Mouse (Mus musculus) midbrain, embryonic 16.5 days (tissue): ENCODE data around the gene Bmp7. TPM values are rescaled to one million over a fixed set of nuclear protein-coding genes. Genes with fewer than 3 reads are reported as not detected.

Experiments
- ATAC-seq: fragments of 200-750 bp; cut with Nextera tagmentation; 2 replicates; pipeline ENCODE4 v1.8.0; 2017; ENCODE audit warnings: moderate TSS enrichment
- H3K27ac ChIP-seq: fragments of 300-500 bp; sonication (generic); 2 replicates; pipeline ENCODE4 v1.5.1; 2014; ENCODE audit warnings: mild to moderate bottlenecking, low read length, mixed read lengths
- H3K27me3 ChIP-seq: fragments of 300-500 bp; sonication (generic); 2 replicates; pipeline ENCODE4 v1.6.1; 2014; ENCODE audit warnings: low read depth, low read length, mixed read lengths; ENCODE audit not compliant: control insufficient read depth, insufficient read depth
- H3K36me3 ChIP-seq: fragments of 300-500 bp; sonication (generic); 2 replicates; pipeline ENCODE4 v1.6.1; 2014; ENCODE audit warnings: mild to moderate bottlenecking, low read length, moderate library complexity, mixed read lengths; ENCODE audit not compliant: control insufficient read depth, insufficient read depth
- H3K4me1 ChIP-seq: fragments of 300-500 bp; sonication (generic); 2 replicates; pipeline ENCODE4 v1.6.1; 2014; ENCODE audit warnings: mild to moderate bottlenecking, low read length, mixed read lengths; ENCODE audit not compliant: control insufficient read depth, insufficient read depth
- H3K4me2 ChIP-seq: fragments of 300-500 bp; sonication (generic); 2 replicates; pipeline ENCODE4 v1.6.1; 2014; ENCODE audit warnings: mild to moderate bottlenecking, low read length, mixed read lengths
- H3K4me3 ChIP-seq: fragments of 300-500 bp; sonication (generic); 2 replicates; pipeline ENCODE4 v1.5.1; 2014; ENCODE audit warnings: low read depth, mild to moderate bottlenecking, low read length, moderate library complexity, mixed read lengths
- H3K9ac ChIP-seq: fragments of 300-500 bp; sonication (generic); 2 replicates; pipeline ENCODE4 v1.6.1; 2014; ENCODE audit warnings: low read depth, low read length, mixed read lengths
- H3K9me3 ChIP-seq: fragments of 300-500 bp; sonication (generic); replicated peaks from 2 replicates; pipeline ENCODE4 v1.6.1; 2014; ENCODE audit warnings: mild to moderate bottlenecking, low read length, mixed read lengths; ENCODE audit not compliant: control insufficient read depth, poor library complexity, severe bottlenecking
- WGBS: fragments of 180-500 bp; shearing (Covaris S2); extraction: QIAGEN DNeasy Blood & Tissue Kit; methylation state at CpG from one replicate; pipeline ENCODE4 v1.1.7; 2014; 5-methylcytosine and 5-hydroxymethylcytosine counted together
- polyA plus RNA-seq: library from polyadenylated mRNA; unstranded; fragments of >200 nt; fragmentation: Nextera tagmentation; extraction: Ambion mirVana; gene quantifications from 2 replicates; pipeline ENCODE4 v1.2.1, GENCODE M21; 2015

Gene Bmp7
- polyA plus RNA-seq, 1 experiment from 2014 or later = 10.3 TPM

DNA sequence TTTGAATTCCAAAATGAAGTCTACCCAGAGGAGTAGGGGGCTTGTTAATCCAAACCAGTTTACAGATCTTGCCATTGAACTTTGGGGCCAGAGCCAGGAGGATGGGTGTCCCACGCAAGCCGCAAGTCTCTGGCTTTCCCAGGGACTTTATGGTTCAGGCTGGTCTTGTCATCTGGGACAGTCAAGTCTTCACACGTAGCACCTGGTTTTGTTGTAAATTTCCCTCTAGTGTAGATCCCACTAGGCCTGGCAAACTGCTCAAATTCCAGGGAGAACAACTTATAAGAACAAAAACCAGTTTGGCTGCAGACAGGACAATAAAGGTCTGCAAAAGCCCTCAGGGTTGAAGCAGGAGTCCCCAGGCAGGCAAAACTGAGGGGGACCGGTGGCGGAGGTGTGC lies 3.3 kb downstream of the Bmp7 start:
- peaks cover 50% of the 10 kb centered on the region for H3K4me1 ChIP-seq
- H3K4me2 ChIP-seq = no peak overlapping the region; the same call in 1 of the 2 replicates

DNA sequence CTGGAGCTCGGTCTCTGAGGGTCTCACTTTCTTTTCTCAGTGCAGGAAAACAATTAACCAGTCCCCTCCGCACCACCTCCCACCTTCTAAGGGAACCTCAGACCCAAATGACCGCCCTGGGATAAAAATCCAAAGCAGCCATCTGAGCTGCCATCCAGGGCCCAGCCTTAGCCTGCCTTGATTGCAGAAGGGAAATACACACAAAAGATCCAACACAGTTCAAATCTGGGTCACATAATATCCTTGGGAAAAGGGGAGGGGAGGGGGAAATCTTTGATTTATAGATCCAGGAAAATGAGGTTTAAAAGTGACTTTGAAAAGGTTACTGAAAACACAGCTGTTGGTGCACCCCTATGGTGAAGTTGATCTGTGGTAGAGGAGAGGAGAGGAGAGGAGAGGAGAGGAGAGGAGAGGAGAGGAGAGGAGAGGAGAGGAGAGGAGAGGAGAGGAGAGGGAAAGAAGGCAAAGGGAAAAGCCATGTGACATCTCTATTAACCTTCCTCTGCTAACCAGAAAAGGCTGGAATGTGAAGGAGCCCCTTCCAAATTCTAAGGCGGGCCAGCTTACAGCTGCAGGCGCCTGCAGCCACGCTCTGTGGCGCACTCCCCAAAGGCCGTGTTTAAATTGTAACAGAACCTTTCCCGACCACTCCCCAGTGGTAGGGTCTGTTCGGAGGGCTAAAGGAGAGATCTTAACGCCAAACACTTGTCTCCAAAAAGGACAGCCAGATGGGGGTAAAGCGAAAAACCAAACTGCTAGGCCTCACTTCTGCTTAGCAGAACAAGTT lies 4.2 kb downstream of the Bmp7 start:
- WGBS = 23% methylated on average over 12 of the region's 12 CpGs
- peaks cover 53% of the 10 kb centered on the region for H3K27me3 ChIP-seq
- H3K27ac ChIP-seq = no peak overlapping the region; the same call in 1 of the 2 replicates
- H3K4me1 ChIP-seq = peaks cover 50% of the 10 kb centered on the region
- H3K9ac ChIP-seq = peak overlapping the region; percentile 46; the same call in 1 of the 2 replicates
- ATAC-seq = no peak
- H3K36me3 ChIP-seq = no peaks in the 10 kb centered on the region
- peak overlapping the region; percentile 18; the same call in 1 of the 2 replicates for H3K4me2 ChIP-seq
- no peak overlapping the region for H3K4me3 ChIP-seq
- H3K9me3 ChIP-seq = no peaks in the 10 kb centered on the region

More for the DNA sequence above, 3.3 kb downstream of the Bmp7 start:
- no peaks in the 10 kb centered on the region for H3K9me3 ChIP-seq
- H3K27ac ChIP-seq = no peak overlapping the region
- H3K9ac ChIP-seq = no peak overlapping the region
- 29% methylated on average over 5 of the region's 5 CpGs for WGBS
- no peak overlapping the region for H3K4me3 ChIP-seq
- H3K36me3 ChIP-seq = no peaks in the 10 kb centered on the region
- H3K27me3 ChIP-seq = peaks cover 56% of the 10 kb centered on the region
- ATAC-seq = no peak

- Histone ChIP-seq H3K9ac (peak overlapping the region; percentile 46; the same call in 1 of the 2 replicates), H3K9me3 (no peaks in the 10 kb centered on the region), H3K27ac (peak overlapping the region; percentile 24; the same call in 1 of the 2 replicates), H3K36me3 (no peaks in the 10 kb centered on the region), H3K4me3 (no peak overlapping the region), H3K4me1 (peaks cover 45% of the 10 kb centered on the region), H3K4me2 (peak overlapping the region; percentile 46), H3K27me3 (peaks cover 46% of the 10 kb centered on the region)
- peak; percentile 29; the same call in 1 of the 2 replicates for ATAC-seq
- WGBS = 6% methylated on average over 30 of the region's 30 CpGs
Observed at GRCm38 (mm10) chr2:172934891-172935740, 5.0 kb downstream of the Bmp7 start.

- H3K27me3 ChIP-seq = peaks cover 44% of the 10 kb centered on the region
- WGBS = 2% methylated on average over 8 of the region's 8 CpGs
- H3K36me3 ChIP-seq = no peaks in the 10 kb centered on the region
- peaks cover 38% of the 10 kb centered on the region for H3K4me1 ChIP-seq
- H3K27ac ChIP-seq = peak overlapping the region; percentile 40; the same call in 1 of the 2 replicates
- ATAC-seq = no peak
- peak overlapping the region; percentile 46 for H3K4me2 ChIP-seq
- peak overlapping the region; percentile 2; the same call in 1 of the 2 replicates for H3K4me3 ChIP-seq
- no peaks in the 10 kb centered on the region for H3K9me3 ChIP-seq
- peak overlapping the region; percentile 18; the same call in 1 of the 2 replicates for H3K9ac ChIP-seq
Observed at GRCm38 (mm10) chr2:172934420-172934788, 5.7 kb downstream of the Bmp7 start.

DNA sequence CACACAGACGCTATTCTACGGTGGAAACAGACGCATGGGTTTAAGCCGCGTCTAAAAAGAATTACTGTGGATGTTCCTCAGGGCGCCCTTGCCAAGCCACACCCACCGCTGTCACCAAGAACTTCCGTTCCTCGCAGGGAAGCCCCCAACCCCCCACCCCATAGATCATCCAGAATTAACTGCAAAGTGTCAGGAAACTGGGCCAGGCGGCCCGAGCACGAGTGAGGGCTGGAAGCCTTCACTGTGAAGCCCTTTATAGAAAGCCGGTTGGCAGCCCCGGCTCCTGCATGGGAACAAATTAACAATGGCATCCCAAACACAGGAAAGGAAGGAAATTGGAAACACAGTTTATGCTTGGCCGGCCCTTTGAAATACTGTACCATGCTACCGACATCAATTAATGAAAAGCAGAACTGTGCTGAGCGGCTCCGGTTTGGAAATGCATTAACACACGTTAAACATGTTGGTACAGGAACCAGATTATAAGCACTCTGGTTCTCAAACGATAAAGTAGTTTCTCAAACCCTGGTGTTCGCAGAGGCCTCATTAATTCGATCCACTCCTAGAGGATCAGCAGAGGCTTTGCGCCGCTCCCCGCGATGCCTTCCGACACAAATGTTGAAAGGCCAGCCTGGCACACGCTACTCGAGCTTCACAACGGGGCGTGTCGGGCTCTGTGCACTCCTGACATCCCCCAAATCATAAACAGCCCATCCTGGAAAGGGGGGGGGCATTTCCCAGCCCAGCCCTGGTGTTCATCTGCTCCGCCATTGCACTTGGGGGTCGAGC lies 6.3 kb downstream of the Bmp7 start:
- 2% methylated on average over 34 of the region's 34 CpGs for WGBS
- peak; percentile 59; the same call in 1 of the 2 replicates for ATAC-seq
- no peaks in the 10 kb centered on the region for H3K36me3 ChIP-seq
- H3K9ac ChIP-seq = no peak overlapping the region
- H3K4me2 ChIP-seq = peak overlapping the region; percentile 46
- H3K9me3 ChIP-seq = no peaks in the 10 kb centered on the region
- peaks cover 42% of the 10 kb centered on the region for H3K27me3 ChIP-seq
- H3K4me1 ChIP-seq = peaks cover 33% of the 10 kb centered on the region
- peak overlapping the region; percentile 2; the same call in 1 of the 2 replicates for H3K4me3 ChIP-seq
- peak overlapping the region; percentile 40; the same call in 1 of the 2 replicates for H3K27ac ChIP-seq

- 86% methylated on average over 17 of the region's 17 CpGs for WGBS
- H3K36me3 ChIP-seq = no peaks in the 10 kb centered on the region
- no peak overlapping the region for H3K4me3 ChIP-seq
- no peaks in the 10 kb centered on the region for H3K9me3 ChIP-seq
- peaks cover 25% of the 10 kb centered on the region for H3K4me1 ChIP-seq
- H3K4me2 ChIP-seq = no peak overlapping the region
- H3K27ac ChIP-seq = no peak overlapping the region
- ATAC-seq = no peak
- H3K27me3 ChIP-seq = peaks cover 18% of the 10 kb centered on the region
- H3K9ac ChIP-seq = no peak overlapping the region
Observed at GRCm38 (mm10) chr2:172931137-172931898, 8.8 kb downstream of the Bmp7 start.

DNA sequence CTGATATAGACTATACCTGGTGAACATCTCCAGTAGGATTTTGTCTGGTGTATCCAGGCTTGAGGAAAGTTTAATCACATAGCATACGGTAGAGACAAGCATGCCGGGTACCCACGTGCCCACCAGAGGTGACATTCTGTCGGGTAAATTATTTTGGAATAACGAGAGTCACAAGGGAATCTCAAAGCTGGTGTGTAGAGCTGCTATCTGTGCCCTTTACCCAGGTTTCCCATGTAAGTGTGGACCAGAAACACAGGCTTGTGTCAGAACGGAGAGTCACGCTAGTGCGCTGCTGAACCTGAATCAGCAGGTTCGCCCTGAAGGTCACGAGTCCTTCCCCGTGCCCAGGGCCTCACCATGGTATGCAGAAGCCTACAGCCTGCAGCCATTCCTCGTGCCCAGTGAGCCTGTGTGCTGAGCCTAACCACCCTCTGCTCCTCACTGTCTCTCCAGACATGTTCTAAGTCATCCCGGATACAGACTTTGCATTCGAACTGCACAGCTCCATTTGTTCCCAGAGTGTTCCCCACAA lies 10.2 kb downstream of the Bmp7 start:
- no peak for ATAC-seq
- Histone ChIP-seq H3K27me3 (peaks cover 8% of the 10 kb centered on the region), H3K36me3 (no peaks in the 10 kb centered on the region), H3K4me1 (peaks cover 16% of the 10 kb centered on the region), H3K9me3 (no peaks in the 10 kb centered on the region), H3K27ac (no peak overlapping the region), H3K4me3 (no peak overlapping the region), H3K9ac (no peak overlapping the region), H3K4me2 (no peak overlapping the region)
- WGBS = 74% methylated on average over 14 of the region's 14 CpGs

DNA sequence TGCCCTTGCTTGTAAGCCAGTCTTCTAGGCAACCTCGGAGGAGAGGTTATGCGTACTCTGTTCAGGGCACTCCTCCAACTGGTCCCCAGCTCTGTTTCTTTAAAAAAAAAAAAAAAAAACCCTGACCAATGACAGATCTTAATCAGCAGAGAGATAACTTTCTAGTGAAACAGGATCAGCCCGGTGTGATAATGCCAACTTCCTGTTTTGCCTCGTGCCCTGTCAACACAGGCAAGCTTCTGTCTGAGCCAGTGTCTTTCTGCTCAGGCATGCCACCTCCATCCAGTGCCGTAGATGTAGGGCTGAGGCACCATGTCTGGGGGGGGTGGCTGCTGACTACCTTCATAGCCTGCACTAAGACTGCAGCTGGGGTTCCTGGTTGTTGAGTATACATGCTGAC lies 12.5 kb downstream of the Bmp7 start:
- 85% methylated on average over 5 of the region's 5 CpGs for WGBS
- Histone ChIP-seq H3K27me3 (peaks cover 8% of the 10 kb centered on the region; the same call in 1 of the 2 replicates), H3K36me3 (no peaks in the 10 kb centered on the region), H3K4me2 (no peak overlapping the region), H3K9ac (no peak overlapping the region), H3K4me3 (no peak overlapping the region), H3K4me1 (no peaks in the 10 kb centered on the region), H3K9me3 (no peaks in the 10 kb centered on the region), H3K27ac (no peak overlapping the region)
- no peak for ATAC-seq
